Mouse (Mus musculus): ENCODE data around the gene Olfr1260.

The Olfr1260 gene

DNA sequence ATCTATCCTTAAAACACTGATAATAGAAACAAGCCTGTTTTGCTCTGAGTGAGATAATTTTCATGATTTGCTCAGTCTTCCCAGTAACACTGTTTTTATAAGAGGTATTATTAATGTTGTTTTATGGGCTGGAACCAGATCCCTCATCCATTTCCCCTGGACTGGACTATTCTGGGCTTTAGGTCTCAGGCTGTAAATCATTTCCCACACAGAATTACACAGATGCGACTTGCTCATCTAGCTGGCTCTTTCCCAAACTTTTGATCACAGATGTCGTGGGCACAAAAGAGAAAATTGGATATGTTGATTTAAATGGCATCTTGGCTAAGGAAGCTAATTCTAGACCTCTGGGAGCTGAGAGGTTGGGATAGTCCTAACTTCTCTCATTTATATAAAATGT is at the start of gene Olfr1260:
Gene Olfr1260, plus strand, starts transcription at position 157 of the 400 bp plus-strand sequence.
- no peak for DNase-seq

DNA sequence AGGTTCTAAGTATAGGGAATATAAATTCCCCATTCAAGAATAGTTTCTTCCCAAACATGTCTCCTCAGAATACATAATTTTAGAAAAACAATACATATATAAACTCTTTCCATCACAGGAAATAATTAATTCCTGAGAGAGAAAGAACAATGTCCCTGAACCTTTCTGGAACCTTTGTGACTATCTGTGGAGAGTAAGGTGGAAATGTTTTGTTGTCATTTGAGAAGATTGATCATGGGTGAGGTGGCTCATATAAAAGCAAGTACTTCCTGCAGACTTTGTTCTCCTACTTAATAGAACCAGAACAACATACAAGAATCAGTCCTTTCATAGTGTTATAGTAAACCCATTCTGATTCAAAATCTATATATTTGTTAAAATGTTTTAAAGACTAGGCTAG is 47.1 kb upstream of the Olfr1260 start, which contains the start of gene Olfr1258:
Gene Olfr1258, plus strand, starts transcription at position 301 of the 400 bp plus-strand sequence.
- DNase-seq, result no peak

DNA sequence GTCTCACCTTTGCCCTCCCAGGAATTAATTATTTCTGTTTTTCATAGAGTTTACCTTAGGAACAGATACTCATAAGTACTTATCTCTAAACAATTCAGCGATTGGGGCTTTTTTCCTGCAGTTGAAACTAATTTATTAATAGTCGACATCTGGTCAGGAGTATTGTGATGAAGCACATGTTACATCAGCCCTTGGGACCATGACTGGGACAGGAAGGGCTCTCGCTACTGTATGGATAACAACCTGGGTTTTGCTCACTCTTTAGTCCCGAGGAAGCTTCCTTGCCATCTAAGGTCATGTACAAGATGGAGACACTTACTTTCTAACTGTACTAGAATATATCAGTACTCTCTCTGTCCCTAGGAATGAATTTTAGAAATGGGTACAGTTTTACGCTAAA is 25.6 kb upstream of the Olfr1260 start, which contains the start of gene Olfr1259:
Gene Olfr1259, minus strand, starts transcription at position 101 of the 400 bp plus-strand sequence.
- DNase-seq, result no peak

DNA sequence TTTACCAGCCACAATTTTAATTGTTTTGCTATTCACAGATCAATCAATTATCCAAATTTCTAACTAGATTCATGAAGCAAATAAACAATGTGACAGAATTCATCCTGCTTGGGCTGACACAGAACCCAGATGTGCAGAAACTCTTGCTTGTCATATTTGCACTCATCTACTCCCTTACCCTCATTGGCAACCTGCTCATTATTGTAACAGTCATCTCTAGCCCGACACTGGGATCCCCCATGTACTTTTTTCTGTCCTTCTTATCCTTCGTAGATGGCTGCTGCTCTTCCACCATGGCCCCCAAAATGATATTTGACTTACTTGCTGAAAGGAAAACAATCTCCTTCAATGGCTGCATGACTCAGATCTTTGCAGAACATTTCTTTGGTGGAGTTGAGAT is 3.6 kb downstream of the Olfr1260 start:
- no peak for DNase-seq

DNA sequence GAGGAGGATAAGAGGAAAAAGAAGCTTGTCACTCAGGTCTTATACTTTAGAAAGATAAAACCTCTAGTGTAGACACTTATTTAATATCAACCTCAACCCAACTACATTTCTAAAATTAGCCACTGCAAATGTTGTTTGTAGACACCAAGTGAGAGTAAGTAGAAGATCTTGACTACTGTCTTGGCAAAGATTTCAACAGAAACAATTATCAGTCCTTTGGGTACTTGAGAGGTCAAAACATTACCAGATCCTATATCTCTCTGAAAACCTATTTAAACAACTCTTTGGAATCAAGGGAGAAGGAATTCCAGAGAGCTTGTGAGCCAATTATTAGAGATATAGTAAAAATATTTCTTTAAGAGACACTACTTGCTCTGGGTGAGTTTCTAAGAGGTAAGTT is 16.8 kb downstream of the Olfr1260 start, which contains the start of gene Olfr1261:
Gene Olfr1261, plus strand, starts transcription at position 301 of the 400 bp plus-strand sequence.
- DNase-seq, result no peak

DNA sequence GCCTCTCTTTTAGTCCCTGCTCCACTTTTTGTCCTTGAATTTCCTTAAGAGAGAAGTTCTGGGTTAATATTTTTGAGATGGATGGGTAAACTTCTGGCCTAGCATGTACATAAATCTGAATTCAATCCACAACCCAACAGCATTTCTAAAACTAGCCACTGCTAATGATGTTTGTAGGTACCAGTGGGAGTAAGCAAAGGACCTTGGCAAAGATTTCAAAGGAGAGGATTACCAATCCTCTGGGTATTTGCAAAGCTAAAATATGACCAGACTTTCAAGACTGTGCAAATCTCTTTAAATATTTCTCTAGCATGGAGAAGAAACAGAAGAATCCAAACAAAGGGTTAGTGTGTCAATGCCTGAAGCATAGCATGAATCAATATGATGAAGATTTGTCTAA is 25.7 kb downstream of the Olfr1260 start, which contains the start of gene Olfr1262:
Gene Olfr1262, plus strand, starts transcription at position 301 of the 400 bp plus-strand sequence.
- no peak for DNase-seq

DNA sequence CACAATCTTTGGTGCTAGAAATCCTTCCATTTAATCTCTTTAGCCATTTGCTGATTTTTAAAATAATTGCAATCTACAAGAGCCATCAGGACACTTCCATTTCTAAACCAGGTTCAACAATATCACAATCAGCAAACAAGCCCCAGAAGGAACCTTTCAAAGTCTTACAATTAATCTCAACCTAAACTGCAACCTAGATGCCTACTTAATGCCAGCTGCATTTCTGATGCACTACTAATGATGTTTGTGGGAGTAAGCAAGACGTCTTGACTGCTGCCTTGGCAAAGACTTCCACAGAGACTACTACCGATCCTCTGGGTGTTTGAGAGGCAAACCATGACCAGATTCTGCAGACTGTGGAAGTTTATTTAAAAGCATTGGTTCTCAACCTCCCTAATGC is 37.7 kb downstream of the Olfr1260 start, which contains the start of gene Olfr1263:
Gene Olfr1263, plus strand, starts transcription at position 301 of the 400 bp plus-strand sequence.
- no peak for DNase-seq

DNA sequence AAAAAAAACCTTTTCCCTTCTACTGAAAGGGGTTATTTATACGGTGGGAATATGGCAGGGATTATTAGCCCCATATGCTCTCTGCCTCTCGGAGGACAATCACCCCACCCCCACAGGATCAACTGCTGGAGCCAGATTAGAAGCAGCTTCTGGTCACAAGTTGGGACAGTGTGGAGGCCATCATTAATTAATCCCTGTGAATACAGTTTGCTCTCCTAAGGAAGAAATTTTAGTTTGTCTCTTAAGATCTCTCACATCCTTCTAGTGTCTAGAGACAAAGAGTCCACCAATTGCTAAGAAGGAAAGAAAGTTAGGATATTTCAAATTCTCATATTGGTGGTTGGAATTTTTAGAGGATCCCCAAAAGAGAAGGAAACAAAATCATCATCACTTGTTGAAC is 51.3 kb downstream of the Olfr1260 start, which contains the start of gene Olfr1264:
Gene Olfr1264, minus strand, starts transcription at position 101 of the 400 bp plus-strand sequence.
- no peak for DNase-seq

Data from kidney, postnatal 4 days (tissue).